9 mouse cellular contexts compared by ENCODE assay signal in the genomic region with DNA sequence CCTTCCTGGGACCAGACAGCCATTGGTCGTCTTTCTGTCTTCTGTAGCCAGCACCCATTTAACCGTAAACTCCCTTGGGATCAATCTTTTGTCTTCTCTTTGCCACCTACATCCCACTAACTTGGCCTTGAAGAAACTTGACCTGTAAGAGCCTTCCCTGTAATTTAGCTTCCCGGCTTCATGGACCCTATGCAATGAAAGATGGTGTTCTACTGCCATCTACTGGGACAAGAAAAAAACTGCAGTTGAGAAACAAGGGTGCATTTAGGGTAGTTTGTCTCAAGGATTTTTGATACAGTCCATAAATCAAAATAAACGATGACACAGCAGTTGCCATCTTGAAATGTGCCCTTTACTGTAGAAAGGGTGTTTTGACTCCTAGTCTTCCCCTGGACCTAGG. TPM values are rescaled to one million over a fixed set of nuclear protein-coding genes. Genes with fewer than 3 reads are reported as not detected.
DNase-seq lines count a peak whose midpoint lies in the region; ATAC-seq and TF ChIP-seq lines count a peak whose summit lies in the region.
"Had no signal": no experiment of that assay in that cellular context is flagged by ENCODE, and none has a peak within 500 bp of the region (broad histone marks: within the 10 kb centered on the region; RNA-seq: fewer than 3 reads in every experiment).

No protein-coding gene starts in this region.

- no peak overlapping the region for H3K4me3 ChIP-seq in limb, embryonic 14.5 days (replicated peaks; ENCODE audit: low read length)
- H3K4me3 ChIP-seq in limb, embryonic 10.5 days = no peak overlapping the region
- H3K4me3 ChIP-seq: myocyte had no signal

- peak; percentile 65; the same call in 1 of the 2 replicates for ATAC-seq in limb, embryonic 14.5 days (ENCODE audit: low FRiP score, low read depth)

- no peak overlapping the region for H3K27ac ChIP-seq in limb, embryonic 14.5 days (replicated peaks; ENCODE audit: low read depth, low read length)
- H3K27ac ChIP-seq in limb, embryonic 10.5 days = no peak overlapping the region

- no peaks in the 10 kb centered on the region for H3K9me3 ChIP-seq in limb, embryonic 14.5 days (ENCODE audit: control insufficient read depth, low read length)
- H3K9me3 ChIP-seq in limb, embryonic 10.5 days (replicated peaks) = no peaks in the 10 kb centered on the region

- H3K9ac ChIP-seq in limb, embryonic 14.5 days (ENCODE audit: low read depth, low read length, severe bottlenecking) = no peak overlapping the region

- 0 out of 2 replicates have a peak, but pooled peaks cover 5% of the 10 kb centered on the region for H3K4me1 ChIP-seq in limb, embryonic 14.5 days (ENCODE audit: control insufficient read depth, insufficient read depth, low read length)
- peaks cover 19% of the 10 kb centered on the region for H3K4me1 ChIP-seq in limb, embryonic 10.5 days

- H3K27me3 ChIP-seq in limb, embryonic 14.5 days (ENCODE audit: control insufficient read depth, insufficient read depth, low read length) = no peaks in the 10 kb centered on the region
- H3K27me3 ChIP-seq in limb, embryonic 10.5 days (ENCODE audit: low read depth, poor library complexity, severe bottlenecking) = no peaks in the 10 kb centered on the region

- peak; percentile 13 to 21 for DNase-seq in cerebellum, adult 18-20 months
- no peak for DNase-seq in cerebellum, postnatal 4 days (ENCODE audit: low spot score in 2 of 2)
- peak; percentile 67 for DNase-seq in limb, embryonic 14.5 days (ENCODE audit: low spot score)
- no peak for DNase-seq in limb, embryonic 10.5 days (ENCODE audit: low spot score)
- peak; percentile 70 for DNase-seq in c-Kit-positive CD71-negative TER-119-negative erythroid progenitor cells, embryonic 14.5 days (ENCODE audit: low read depth)
- peak; percentile 39 for DNase-seq in lung, postnatal 36 days
- DNase-seq in thymus, postnatal 36 days = no peak
- no peak for DNase-seq in spleen, postnatal 36 days (ENCODE audit: low spot score in 2 of 2)

- no peak overlapping the region for H3K4me2 ChIP-seq in limb, embryonic 14.5 days (replicated peaks; ENCODE audit: low read depth, low read length, severe bottlenecking)

- WGBS in limb, embryonic 14.5 days = 11% methylated on average over 4 of the region's 4 CpGs
- 11% methylated on average over 4 of the region's 4 CpGs for WGBS in limb, embryonic 10.5 days

- peaks cover 3% of the 10 kb centered on the region; the same call in 1 of the 2 replicates for H3K36me3 ChIP-seq in limb, embryonic 14.5 days (ENCODE audit: control insufficient read depth, insufficient read depth, low read length)
- no peaks in the 10 kb centered on the region for H3K36me3 ChIP-seq in limb, embryonic 10.5 days

- TF ChIP-seq POLR2A in limb, embryonic 14.5 days (IDR thresholded peaks at IDR 0.05; ENCODE audit: borderline replicate concordance, extremely low read depth, insufficient read depth, insufficient read length) = no peak

RNA-seq across cellular contexts. Expression of a gene that starts 27.0 kb away (rescaled TPM):
- polyA plus RNA-seq in limb, embryonic 14.5 days (2012; rRNA removed) = 2.9 TPM in 2 replicates
- 4.7 and 4.9 TPM in 2 replicates for polyA plus RNA-seq in limb, embryonic 14.5 days (2014; fragmentation: Nextera tagmentation; extraction: Ambion mirVana)
- 2.8 and 3.1 TPM in 2 replicates for polyA plus RNA-seq in limb, embryonic 10.5 days (2016; fragmentation: Nextera tagmentation; extraction: Ambion mirVana)
- polyA plus RNA-seq: myocyte had no signal

RNA-seq across cellular contexts. Expression of a gene that starts 54.9 kb away (rescaled TPM):
- 1.1 and 1.2 TPM in 2 replicates for polyA plus RNA-seq in limb, embryonic 14.5 days (2012; rRNA removed)
- 1.3 and 1.5 TPM in 2 replicates for polyA plus RNA-seq in limb, embryonic 14.5 days (2014; fragmentation: Nextera tagmentation; extraction: Ambion mirVana)
- polyA plus RNA-seq in limb, embryonic 10.5 days (2016; fragmentation: Nextera tagmentation; extraction: Ambion mirVana) = 0.25 and 0.38 TPM in 2 replicates

Comparison
In these comparisons a context has a peak if more than half of its experiments do, and no peak if none do; other contexts are left out.
1. DNase-seq: peak in cerebellum, adult 18-20 months (2 of 2), limb, embryonic 14.5 days (single experiment), c-Kit-positive CD71-negative TER-119-negative erythroid progenitor cells, embryonic 14.5 days (single experiment) and lung, postnatal 36 days (single experiment); none in cerebellum, postnatal 4 days (0 of 2), limb, embryonic 10.5 days (single experiment), thymus, postnatal 36 days (0 of 2) and spleen, postnatal 36 days (0 of 2).